8 mouse cellular contexts compared by ENCODE assay signal in genomic region chr7:130545893-130546292, GRCm38 (mm10). TPM values are rescaled to one million over a fixed set of nuclear protein-coding genes. Genes with fewer than 3 reads are reported as not detected.
DNase-seq lines count a peak whose midpoint lies in the region; ATAC-seq and TF ChIP-seq lines count a peak whose summit lies in the region.

No protein-coding gene starts in this region.

- H3K4me1 ChIP-seq in lung, postnatal 0 days (ENCODE audit: insufficient read depth, low read depth, low read length) = peaks cover 2% of the 10 kb centered on the region; the same call in 1 of the 2 replicates
- H3K4me1 ChIP-seq in forebrain, embryonic 10.5 days = peaks cover 20% of the 10 kb centered on the region
- H3K4me1 ChIP-seq in limb, embryonic 13.5 days = peaks cover 13% of the 10 kb centered on the region
- H3K4me1 ChIP-seq in stomach, embryonic 14.5 days (ENCODE audit: control insufficient read depth, insufficient read depth, low read length) = peaks cover 12% of the 10 kb centered on the region; the same call in 1 of the 2 replicates

- H3K27me3 ChIP-seq in lung, postnatal 0 days (replicated peaks; ENCODE audit: insufficient read depth, low read length) = no peaks in the 10 kb centered on the region
- H3K27me3 ChIP-seq in forebrain, embryonic 10.5 days (ENCODE audit: poor library complexity, severe bottlenecking) = no peaks in the 10 kb centered on the region
- no peaks in the 10 kb centered on the region for H3K27me3 ChIP-seq in limb, embryonic 13.5 days
- no peaks in the 10 kb centered on the region for H3K27me3 ChIP-seq in stomach, embryonic 14.5 days (ENCODE audit: control insufficient read depth, insufficient read depth, low read length)

- 0 out of 2 replicates have a peak overlapping the region, but pooled peaks have one; percentile 99 for H3K27ac ChIP-seq in lung, postnatal 0 days (ENCODE audit: low read length)
- peak overlapping the region; percentile 99 for H3K27ac ChIP-seq in forebrain, embryonic 10.5 days
- peak overlapping the region; percentile 97 for H3K27ac ChIP-seq in limb, embryonic 13.5 days
- peak overlapping the region; percentile 99 for H3K27ac ChIP-seq in stomach, embryonic 14.5 days (ENCODE audit: low read length)

- H3K36me3 ChIP-seq in lung, postnatal 0 days (ENCODE audit: insufficient read depth, low read length) = 0 out of 2 replicates have a peak, but pooled peaks cover 4% of the 10 kb centered on the region
- peaks cover 47% of the 10 kb centered on the region for H3K36me3 ChIP-seq in forebrain, embryonic 10.5 days (replicated peaks)
- peaks cover 40% of the 10 kb centered on the region for H3K36me3 ChIP-seq in limb, embryonic 13.5 days
- peaks cover 25% of the 10 kb centered on the region; the same call in 1 of the 2 replicates for H3K36me3 ChIP-seq in stomach, embryonic 14.5 days (ENCODE audit: control insufficient read depth, insufficient read depth, low read length)

- no peak for TF ChIP-seq CTCF in lung, postnatal 0 days (IDR thresholded peaks at IDR 0.05)

- 40% methylated on average over 3 of the region's 3 CpGs for WGBS in lung, postnatal 0 days
- WGBS in forebrain, embryonic 10.5 days = 67% methylated on average over 3 of the region's 3 CpGs
- 62% methylated on average over 3 of the region's 3 CpGs for WGBS in limb, embryonic 13.5 days
- 43% methylated on average over 3 of the region's 3 CpGs for WGBS in stomach, embryonic 14.5 days

- no peak for DNase-seq in lung, postnatal 0 days (ENCODE audit: low spot score)
- no peak for DNase-seq in lung, postnatal 25 days (ENCODE audit: low spot score)
- no peak for DNase-seq in forebrain, embryonic 10.5 days (ENCODE audit: extremely low spot score, low spot score)
- no peak for DNase-seq in adrenal gland, adult 8-10 months

- ATAC-seq in lung, postnatal 0 days = no peak
- ATAC-seq in limb, embryonic 13.5 days (ENCODE audit: low FRiP score, low read depth) = no peak
- ATAC-seq in stomach, embryonic 14.5 days (ENCODE audit: insufficient number of reproducible peaks, insufficient read depth, low FRiP score, low read depth) = no peak
- no peak for ATAC-seq in erythroid progenitor cell, adult 5-6 weeks (replicated peaks; ENCODE audit: low FRiP score, poor library complexity, severe bottlenecking)
- no peak for ATAC-seq in megakaryocyte progenitor cell, adult 5-6 weeks (replicated peaks; ENCODE audit: poor library complexity)

- H3K9ac ChIP-seq in lung, postnatal 0 days (replicated peaks; ENCODE audit: low read depth) = peak overlapping the region; percentile 98
- peak overlapping the region; percentile 90 for H3K9ac ChIP-seq in limb, embryonic 13.5 days
- H3K9ac ChIP-seq in stomach, embryonic 14.5 days (replicated peaks; ENCODE audit: low read depth, low read length) = peak overlapping the region; percentile 63

- H3K4me2 ChIP-seq in lung, postnatal 0 days (replicated peaks; ENCODE audit: low read depth, low read length) = peak overlapping the region; percentile 68
- peak overlapping the region; percentile 90 for H3K4me2 ChIP-seq in limb, embryonic 13.5 days (replicated peaks)
- peak overlapping the region; percentile 95 for H3K4me2 ChIP-seq in stomach, embryonic 14.5 days (replicated peaks; ENCODE audit: low read depth, low read length)

- H3K9me3 ChIP-seq in lung, postnatal 0 days (ENCODE audit: low read length) = no peaks in the 10 kb centered on the region
- peaks cover 7% of the 10 kb centered on the region; the same call in 1 of the 2 replicates for H3K9me3 ChIP-seq in forebrain, embryonic 10.5 days
- H3K9me3 ChIP-seq in limb, embryonic 13.5 days = no peaks in the 10 kb centered on the region
- H3K9me3 ChIP-seq in stomach, embryonic 14.5 days (ENCODE audit: control insufficient read depth, low read depth, low read length) = no peaks in the 10 kb centered on the region

- H3K4me3 ChIP-seq in lung, postnatal 0 days (ENCODE audit: low read depth, low read length) = peak overlapping the region; percentile 96
- peak overlapping the region; percentile 88 for H3K4me3 ChIP-seq in forebrain, embryonic 10.5 days
- peak overlapping the region; percentile 67 for H3K4me3 ChIP-seq in limb, embryonic 13.5 days
- H3K4me3 ChIP-seq in stomach, embryonic 14.5 days (ENCODE audit: low read depth, low read length) = peak overlapping the region; percentile 65

- TF ChIP-seq EP300 in lung, postnatal 0 days (IDR thresholded peaks at IDR 0.05) = no peak

RNA-seq across cellular contexts. Expression of gene Ate1, which starts 25.7 kb away (rescaled TPM):
- 69.5 and 78.2 TPM in 2 replicates for polyA plus RNA-seq in lung, postnatal 0 days (2015; fragmentation: Nextera tagmentation; extraction: Ambion mirVana)
- 52.4 and 53.3 TPM in 2 replicates for polyA plus RNA-seq in forebrain, embryonic 10.5 days (2016; fragmentation: Nextera tagmentation; extraction: Ambion mirVana)
- 56.4 and 59.1 TPM in 2 replicates for polyA plus RNA-seq in limb, embryonic 13.5 days (2015; fragmentation: Nextera tagmentation; extraction: Ambion mirVana)
- polyA plus RNA-seq in stomach, embryonic 14.5 days (2014; fragmentation: Nextera tagmentation; extraction: Ambion mirVana) = 69.9 and 72.8 TPM in 2 replicates
- 14.7 and 16.6 TPM in 2 replicates for total RNA-seq in erythroid progenitor cell, adult 5-6 weeks (2015; ENCODE audit: low replicate concordance)
- 31.7 and 38.2 TPM in 2 replicates for total RNA-seq in erythroid progenitor cell, adult 5-6 weeks (2017; ENCODE audit: low replicate concordance)
- total RNA-seq in megakaryocyte progenitor cell, adult 5-6 weeks (2015) = 18.9 and 24.4 TPM in 2 replicates
- total RNA-seq in megakaryocyte progenitor cell, adult 5-6 weeks (2017) = 44.8 and 65.8 TPM in 2 replicates
- 10 to 100 TPM; 38.1 to 62.3 (median 49.4) TPM for total RNA-seq in adrenal gland, adult 8-10 months (2022)

RNA-seq across cellular contexts. Expression of gene Nsmce4a, which starts 27.0 kb away (rescaled TPM):
- 101 and 108 TPM in 2 replicates for polyA plus RNA-seq in lung, postnatal 0 days (2015; fragmentation: Nextera tagmentation; extraction: Ambion mirVana)
- 197 and 203 TPM in 2 replicates for polyA plus RNA-seq in forebrain, embryonic 10.5 days (2016; fragmentation: Nextera tagmentation; extraction: Ambion mirVana)
- 163 and 167 TPM in 2 replicates for polyA plus RNA-seq in limb, embryonic 13.5 days (2015; fragmentation: Nextera tagmentation; extraction: Ambion mirVana)
- 173 and 181 TPM in 2 replicates for polyA plus RNA-seq in stomach, embryonic 14.5 days (2014; fragmentation: Nextera tagmentation; extraction: Ambion mirVana)
- 119 and 159 TPM in 2 replicates for total RNA-seq in erythroid progenitor cell, adult 5-6 weeks (2015; ENCODE audit: low replicate concordance)
- total RNA-seq in erythroid progenitor cell, adult 5-6 weeks (2017; ENCODE audit: low replicate concordance) = 110 and 118 TPM in 2 replicates
- total RNA-seq in megakaryocyte progenitor cell, adult 5-6 weeks (2015) = 225 and 235 TPM in 2 replicates
- 150 and 207 TPM in 2 replicates for total RNA-seq in megakaryocyte progenitor cell, adult 5-6 weeks (2017)
- 10 to 100 TPM; 70.1 to 87.9 (median 80.8) TPM for total RNA-seq in adrenal gland, adult 8-10 months (2022)

RNA-seq across cellular contexts. Expression of gene Tacc2, which starts 31.3 kb away (rescaled TPM):
- polyA plus RNA-seq in lung, postnatal 0 days (2015; fragmentation: Nextera tagmentation; extraction: Ambion mirVana) = 18.9 and 19.8 TPM in 2 replicates
- polyA plus RNA-seq in forebrain, embryonic 10.5 days (2016; fragmentation: Nextera tagmentation; extraction: Ambion mirVana) = 38.2 and 40.3 TPM in 2 replicates
- polyA plus RNA-seq in limb, embryonic 13.5 days (2015; fragmentation: Nextera tagmentation; extraction: Ambion mirVana) = 35.1 and 39.3 TPM in 2 replicates
- polyA plus RNA-seq in stomach, embryonic 14.5 days (2014; fragmentation: Nextera tagmentation; extraction: Ambion mirVana) = 35.2 TPM in 2 replicates
- total RNA-seq in erythroid progenitor cell, adult 5-6 weeks (2015; ENCODE audit: low replicate concordance) = 0.72 and 5.0 TPM in 2 replicates
- total RNA-seq in erythroid progenitor cell, adult 5-6 weeks (2017; ENCODE audit: low replicate concordance) = 0.30 and 0.77 TPM in 2 replicates
- total RNA-seq in megakaryocyte progenitor cell, adult 5-6 weeks (2015) = 7.4 and 10.5 TPM in 2 replicates
- 2.2 and 6.9 TPM in 2 replicates for total RNA-seq in megakaryocyte progenitor cell, adult 5-6 weeks (2017)
- 10 to 100 TPM; 38.1 to 63.0 (median 49.3) TPM for total RNA-seq in adrenal gland, adult 8-10 months (2022)
